Mouse (Mus musculus) cortical plate, adult 2 months (tissue): ENCODE measurements at regions not wholly inside any gene's neighbourhood (a gene's known extent, or its start where the extent isn't known, plus 50 kb on each side); places are given as distances from the start of the nearest gene placed in this dataset.

Source experiments
- CTCF ChIP-seq: fragments of 200-500 bp; IDR thresholded peaks from 2 replicates; pipeline ENCODE4 v1.5.1; 2011; ENCODE audit warnings: mild to moderate bottlenecking, control low read depth, low read length; ENCODE audit not compliant: insufficient read depth; ENCODE audit errors: extremely low read depth
- POLR2A ChIP-seq: fragments of 200-500 bp; IDR thresholded peaks from 2 replicates; pipeline ENCODE4 v1.6.1; 2011; ENCODE audit warnings: mild to moderate bottlenecking, low read length, control low read depth; ENCODE audit not compliant: insufficient read depth; ENCODE audit errors: extremely low read depth

GRCm38 (mm10) chr7:36862481-36862880, 164.6 kb downstream of the Tshz3 start:
- no peak for TF ChIP-seq CTCF
- TF ChIP-seq POLR2A = no peak
